Mouse (Mus musculus): ENCODE measurements at regions not wholly inside any gene's neighbourhood (a gene's known extent, or its start where the extent isn't known, plus 50 kb on each side); places are given as distances from the start of the nearest gene placed in this dataset.
"Not testable (repeated sequence)": the region's sequence is repeated elsewhere in the genome, so short reads cannot be mapped to it uniquely, and the experiment has no call there.

- DNase-seq = no peak
Measured at GRCm38 (mm10) chr17:84844950-84845349, 54.4 kb upstream of the Lrpprc start.

- no peak for DNase-seq
Measured at GRCm38 (mm10) chr17:84846141-84846540, 55.6 kb upstream of the Lrpprc start.

GRCm38 (mm10) chr17:84848385-84849030 is 57.9 kb upstream of the Lrpprc start:
- DNase-seq = no peak

GRCm38 (mm10) chr17:84849031-84849405 is 58.4 kb upstream of the Lrpprc start:
- DNase-seq = no peak

GRCm38 (mm10) chr17:84850464-84850863 is 59.9 kb upstream of the Lrpprc start:
- DNase-seq = no peak

GRCm38 (mm10) chr17:84850893-84851292 is 60.3 kb upstream of the Lrpprc start:
- no peak for DNase-seq

GRCm38 (mm10) chr17:84856971-84857370 is 66.4 kb upstream of the Lrpprc start:
- DNase-seq = peak; percentile 66

- no peak for DNase-seq
Measured at GRCm38 (mm10) chr17:84858830-84859229, 68.2 kb upstream of the Lrpprc start.

GRCm38 (mm10) chr17:84859916-84860315 is 69.3 kb upstream of the Lrpprc start:
- no peak for DNase-seq

GRCm38 (mm10) chr17:84860835-84861234 is 70.2 kb upstream of the Lrpprc start:
- DNase-seq = no peak

GRCm38 (mm10) chr17:84864231-84864630 is 73.6 kb upstream of the Lrpprc start:
- DNase-seq = not testable (repeated sequence)

- peak; percentile 79 for DNase-seq
Measured at GRCm38 (mm10) chr17:84865158-84865557, 74.6 kb upstream of the Lrpprc start.

GRCm38 (mm10) chr17:84865566-84865965 is 75.0 kb upstream of the Lrpprc start:
- DNase-seq = no peak

- no peak for DNase-seq
Measured at GRCm38 (mm10) chr17:84869074-84869722, 78.6 kb upstream of the Lrpprc start.

- DNase-seq = no peak
Measured at GRCm38 (mm10) chr17:84873554-84873953, 83.0 kb upstream of the Lrpprc start.

- peak; percentile 67 for DNase-seq
Measured at GRCm38 (mm10) chr17:84874494-84874893, 82.0 kb upstream of the Ppm1b start.

- no peak for DNase-seq
Measured at GRCm38 (mm10) chr17:84875031-84875430, 81.5 kb upstream of the Ppm1b start.

- no peak for DNase-seq
Measured at GRCm38 (mm10) chr17:84876037-84876436, 80.5 kb upstream of the Ppm1b start.

GRCm38 (mm10) chr17:84877176-84877863 is 79.2 kb upstream of the Ppm1b start:
- DNase-seq = peak; percentile 62

- peak; percentile 63 for DNase-seq
Measured at GRCm38 (mm10) chr17:84877864-84878224, 78.7 kb upstream of the Ppm1b start.

GRCm38 (mm10) chr17:84878316-84878715 is 78.2 kb upstream of the Ppm1b start:
- no peak for DNase-seq

- no peak for DNase-seq
Measured at GRCm38 (mm10) chr17:84879146-84879545, 77.4 kb upstream of the Ppm1b start.

- DNase-seq = no peak
Measured at GRCm38 (mm10) chr17:84880946-84881345, 75.6 kb upstream of the Ppm1b start.

- DNase-seq = no peak
Measured at GRCm38 (mm10) chr17:84888525-84888924, 68.0 kb upstream of the Ppm1b start.
